Mouse (Mus musculus): Measurements from ENCODE around the gene Vac14.
A peak's percentile ranks its signal among the peaks of the same experiment; 100 is the strongest.

Vac14 gene

GRCm38 (mm10) chr8:110618391-110619207 is at the start of gene Vac14:
TSS of gene Vac14 (plus strand) at chr8:110618585.
- DNase-seq: peak; percentile 96 to 99

- no peak for DNase-seq
Measured at GRCm38 (mm10) chr8:110592641-110593040, 25.7 kb upstream of the Vac14 start.

GRCm38 (mm10) chr8:110594164-110594563 is 24.2 kb upstream of the Vac14 start:
- DNase-seq: no peak

GRCm38 (mm10) chr8:110604556-110604955 is 13.8 kb upstream of the Vac14 start:
- peak in 1 of 2 experiments; percentile 27 for DNase-seq

- no peak for DNase-seq
Measured at GRCm38 (mm10) chr8:110605401-110606015, 12.9 kb upstream of the Vac14 start.

- no peak for DNase-seq
Measured at GRCm38 (mm10) chr8:110615730-110616129, 2.7 kb upstream of the Vac14 start.

- no peak for DNase-seq
Measured at GRCm38 (mm10) chr8:110617801-110618358, 505 bp upstream of the Vac14 start.

- no peak for DNase-seq
Measured at GRCm38 (mm10) chr8:110619208-110619574, 806 bp downstream of the Vac14 start.

- DNase-seq: no peak
Measured at GRCm38 (mm10) chr8:110619919-110620318, 1.5 kb downstream of the Vac14 start.

- DNase-seq: no peak
Measured at GRCm38 (mm10) chr8:110626431-110626830, 8.0 kb downstream of the Vac14 start.

GRCm38 (mm10) chr8:110629245-110630063 is 11.1 kb downstream of the Vac14 start:
- peak in 1 of 2 experiments; percentile 74 for DNase-seq

GRCm38 (mm10) chr8:110630079-110630478 is 11.7 kb downstream of the Vac14 start:
- DNase-seq: no peak

- peak in 1 of 2 experiments; percentile 31 for DNase-seq
Measured at GRCm38 (mm10) chr8:110630571-110631071, 12.2 kb downstream of the Vac14 start.

- no peak for DNase-seq
Measured at GRCm38 (mm10) chr8:110631201-110631600, 12.8 kb downstream of the Vac14 start.

GRCm38 (mm10) chr8:110633814-110634213 is 15.4 kb downstream of the Vac14 start:
- DNase-seq: no peak

- DNase-seq: no peak
Measured at GRCm38 (mm10) chr8:110636182-110636581, 17.8 kb downstream of the Vac14 start.

GRCm38 (mm10) chr8:110642331-110642730 is 23.9 kb downstream of the Vac14 start:
- no peak for DNase-seq

GRCm38 (mm10) chr8:110643177-110643576 is 24.8 kb downstream of the Vac14 start:
- DNase-seq: peak in 1 of 2 experiments; percentile 24

GRCm38 (mm10) chr8:110644422-110644821 is 26.0 kb downstream of the Vac14 start:
- no peak for DNase-seq

- DNase-seq: peak in 1 of 2 experiments; percentile 30
Measured at GRCm38 (mm10) chr8:110644901-110645300, 26.5 kb downstream of the Vac14 start.

- peak; percentile 58 to 66 for DNase-seq
Measured at GRCm38 (mm10) chr8:110645340-110645739, 27.0 kb downstream of the Vac14 start.

- peak; percentile 62 to 74 for DNase-seq
Measured at GRCm38 (mm10) chr8:110646064-110646463, 27.7 kb downstream of the Vac14 start.

GRCm38 (mm10) chr8:110648577-110648976 is 30.2 kb downstream of the Vac14 start:
- no peak for DNase-seq

Measured in kidney, adult 8-10 months (tissue).